Mouse (Mus musculus) midbrain, postnatal 0 days (tissue): ENCODE measurements around the gene Mpzl2. TPM values are rescaled to one million over a fixed set of nuclear protein-coding genes. Genes with fewer than 3 reads are reported as not detected.

Source experiments
- ATAC-seq: fragments of 200-750 bp; cut with Nextera tagmentation; 2 replicates; pipeline ENCODE4 v1.8.0; 2017; ENCODE audit warnings: moderate number of reproducible peaks, mild to moderate bottlenecking, moderate TSS enrichment, moderate library complexity; ENCODE audit not compliant: low FRiP score
- DNase-seq: peaks from one replicate; pipeline ENCODE4 v3.0.0-alpha.2; 2015; ENCODE audit warnings: low spot score
- H3K27ac ChIP-seq: fragments of 300-500 bp; sonication (generic); 2 replicates; pipeline ENCODE4 v1.5.1; 2014; ENCODE audit warnings: low read depth, mild to moderate bottlenecking, low read length, mixed read lengths
- H3K27me3 ChIP-seq: fragments of 300-500 bp; sonication (generic); 2 replicates; pipeline ENCODE4 v1.6.1; 2014; ENCODE audit warnings: low read length, control low read depth, mixed read lengths; ENCODE audit not compliant: insufficient read depth
- H3K36me3 ChIP-seq: fragments of 300-500 bp; sonication (generic); 2 replicates; pipeline ENCODE4 v1.6.1; 2014; ENCODE audit warnings: low read length, control low read depth, mixed read lengths; ENCODE audit not compliant: insufficient read depth
- H3K4me1 ChIP-seq: fragments of 300-500 bp; sonication (generic); 2 replicates; pipeline ENCODE4 v1.6.1; 2014; ENCODE audit warnings: mild to moderate bottlenecking, control low read depth, antibody characterized with exemption, low read length, mixed read lengths; ENCODE audit not compliant: insufficient read depth
- H3K4me2 ChIP-seq: fragments of 300-500 bp; sonication (generic); 2 replicates; pipeline ENCODE4 v1.6.1; 2014; ENCODE audit warnings: low read depth, mild to moderate bottlenecking, low read length, mixed read lengths; ENCODE audit not compliant: poor library complexity, severe bottlenecking
- H3K4me3 ChIP-seq: fragments of 300-500 bp; sonication (generic); 2 replicates; pipeline ENCODE4 v1.5.1; 2014; ENCODE audit warnings: low read depth, mild to moderate bottlenecking, low read length, moderate library complexity
- H3K9ac ChIP-seq: fragments of 300-500 bp; sonication (generic); replicated peaks from 2 replicates; pipeline ENCODE4 v1.6.1; 2014; ENCODE audit warnings: mild to moderate bottlenecking, low read length, moderate library complexity, mixed read lengths; ENCODE audit not compliant: poor library complexity, severe bottlenecking
- H3K9me3 ChIP-seq: fragments of 300-500 bp; sonication (generic); 2 replicates; pipeline ENCODE4 v1.6.1; 2016; ENCODE audit warnings: low read length, control low read depth
- CTCF ChIP-seq: IDR thresholded peaks from 2 replicates; pipeline ENCODE4 v1.5.1; 2016; ENCODE audit warnings: antibody characterized with exemption, mild to moderate bottlenecking
- WGBS: fragments of 180-500 bp; shearing (Covaris S2); extraction: QIAGEN DNeasy Blood & Tissue Kit; methylation state at CpG from one replicate; pipeline ENCODE4 v1.1.7; 2014; 5-methylcytosine and 5-hydroxymethylcytosine counted together
- polyA plus RNA-seq: library from polyadenylated mRNA; unstranded; fragments of >200 nt; fragmentation: Nextera tagmentation; extraction: Ambion mirVana; gene quantifications from 2 replicates; pipeline ENCODE4 v1.2.1, GENCODE M21; 2015
- total RNA-seq: library from RNA; depleted of rRNA; stranded (reverse); fragments of >200 nt; gene quantifications from 2 replicates; pipeline ENCODE4 v1.2.3, GENCODE M21; 2014

The Mpzl2 gene
- total and polyA plus RNA-seq, 2 experiments from 2014 or later = 3.1 to 4.0 TPM

DNA sequence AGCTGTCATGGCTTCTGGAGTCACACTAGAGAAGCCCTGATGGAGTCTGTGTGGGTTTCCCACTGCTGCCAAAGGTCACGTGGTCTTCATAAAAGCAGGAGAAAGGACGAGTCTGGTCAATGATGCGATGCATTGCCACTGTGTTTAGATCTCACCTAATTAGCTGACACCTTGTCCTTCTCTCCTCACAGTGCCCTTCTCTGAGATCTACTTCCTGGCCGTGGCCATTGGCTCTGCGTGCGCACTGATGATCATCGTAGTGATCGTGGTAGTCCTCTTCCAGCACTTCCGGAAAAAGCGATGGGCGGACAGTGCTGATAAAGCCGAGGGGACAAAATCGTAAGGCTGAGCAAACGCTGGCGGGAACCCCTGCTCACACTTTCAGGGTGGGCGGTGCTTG is 7.4 kb downstream of the Mpzl2 start:
- Histone ChIP-seq H3K4me3 (no peak overlapping the region), H3K4me1 (no peaks in the 10 kb centered on the region), H3K9me3 (no peaks in the 10 kb centered on the region), H3K4me2 (no peak overlapping the region), H3K36me3 (no peaks in the 10 kb centered on the region), H3K9ac (no peak overlapping the region), H3K27me3 (peaks cover 31% of the 10 kb centered on the region), H3K27ac (no peak overlapping the region)
- WGBS = 92% methylated on average over 16 of the region's 16 CpGs
- no peak for ATAC-seq
- DNase-seq = no peak
- TF ChIP-seq CTCF = no peak

DNA sequence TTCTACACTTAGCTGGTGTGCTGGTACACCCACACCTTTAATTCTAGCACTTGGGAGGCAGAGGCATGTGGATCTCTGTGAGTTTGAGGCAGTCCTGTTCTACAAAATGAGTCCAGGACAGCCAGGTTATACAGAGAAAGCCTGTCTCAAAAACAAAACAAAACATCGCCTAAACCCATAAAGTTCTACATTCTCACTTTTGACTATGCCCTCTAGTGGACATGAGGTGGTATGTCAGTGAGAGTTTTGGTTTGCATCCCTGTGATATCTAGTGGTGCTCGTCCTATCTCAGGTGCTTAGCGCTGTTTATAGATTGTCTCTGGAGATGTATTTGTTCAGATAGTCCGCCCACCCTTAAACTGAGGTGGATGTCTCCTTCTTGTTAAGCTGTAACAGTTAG is 8.9 kb downstream of the Mpzl2 start:
- peak; percentile 83 for TF ChIP-seq CTCF
- H3K9ac ChIP-seq = no peak overlapping the region
- DNase-seq = peak; percentile 38
- WGBS = 16% methylated on average over 4 of the region's 4 CpGs
- H3K27ac ChIP-seq = no peak overlapping the region
- no peak for ATAC-seq
- H3K36me3 ChIP-seq = no peaks in the 10 kb centered on the region
- H3K4me2 ChIP-seq = no peak overlapping the region
- H3K4me1 ChIP-seq = no peaks in the 10 kb centered on the region
- H3K9me3 ChIP-seq = no peaks in the 10 kb centered on the region
- peaks cover 23% of the 10 kb centered on the region for H3K27me3 ChIP-seq
- H3K4me3 ChIP-seq = no peak overlapping the region

DNA sequence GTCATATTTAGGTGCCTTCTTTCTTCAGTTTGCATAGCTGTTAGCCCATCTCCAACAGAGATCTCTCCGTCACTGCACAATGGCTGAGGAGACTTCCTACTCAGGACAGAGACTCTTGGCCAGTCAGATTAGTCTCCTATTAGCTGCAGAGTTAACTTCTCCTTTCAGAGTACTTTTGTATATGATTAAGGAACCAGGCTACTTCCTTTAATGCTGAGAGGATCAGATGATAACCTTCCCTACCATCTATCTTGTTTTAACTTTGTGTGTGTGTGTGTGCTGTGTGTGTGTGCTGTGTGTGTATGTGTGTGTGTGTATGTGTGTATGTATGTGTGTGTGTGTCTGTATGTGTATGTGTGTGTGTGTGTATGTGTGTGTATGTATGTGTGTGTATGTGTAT is 10.1 kb downstream of the Mpzl2 start:
- H3K4me2 ChIP-seq = no peak overlapping the region
- H3K27ac ChIP-seq = no peak overlapping the region
- TF ChIP-seq CTCF = no peak
- 83% methylated on average over 1 of the region's 1 CpGs for WGBS
- H3K9ac ChIP-seq = no peak overlapping the region
- no peak for ATAC-seq
- H3K4me1 ChIP-seq = no peaks in the 10 kb centered on the region
- H3K36me3 ChIP-seq = no peaks in the 10 kb centered on the region
- no peak for DNase-seq
- H3K9me3 ChIP-seq = no peaks in the 10 kb centered on the region
- H3K4me3 ChIP-seq = no peak overlapping the region
- H3K27me3 ChIP-seq = peaks cover 13% of the 10 kb centered on the region; the same call in 1 of the 2 replicates

DNA sequence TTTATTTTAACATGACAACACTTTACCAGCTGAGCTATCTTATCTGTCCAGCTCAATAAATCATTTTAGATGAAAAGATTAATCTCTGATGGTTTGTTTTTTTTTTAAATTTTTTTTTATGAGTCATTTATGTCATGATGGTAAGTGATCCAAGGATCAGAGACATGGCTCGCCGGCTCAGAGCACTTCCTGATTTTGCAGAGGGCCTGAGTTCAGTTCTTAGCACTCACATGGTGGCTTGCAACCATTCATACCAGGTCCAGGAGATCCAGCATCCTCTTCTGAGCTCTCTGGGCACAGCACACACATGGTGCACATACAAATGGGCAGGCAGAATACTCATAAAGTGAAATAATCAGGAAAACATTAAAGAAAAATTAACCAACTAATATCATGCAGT is 10.7 kb downstream of the Mpzl2 start:
- Histone ChIP-seq H3K4me3 (no peak overlapping the region), H3K27ac (no peak overlapping the region), H3K9ac (no peak overlapping the region), H3K36me3 (no peaks in the 10 kb centered on the region), H3K27me3 (peaks cover 13% of the 10 kb centered on the region; the same call in 1 of the 2 replicates), H3K4me1 (no peaks in the 10 kb centered on the region), H3K9me3 (no peaks in the 10 kb centered on the region), H3K4me2 (no peak overlapping the region)
- no peak for TF ChIP-seq CTCF
- WGBS = 92% methylated on average over 2 of the region's 2 CpGs
- DNase-seq (no peak), ATAC-seq (no peak)

DNA sequence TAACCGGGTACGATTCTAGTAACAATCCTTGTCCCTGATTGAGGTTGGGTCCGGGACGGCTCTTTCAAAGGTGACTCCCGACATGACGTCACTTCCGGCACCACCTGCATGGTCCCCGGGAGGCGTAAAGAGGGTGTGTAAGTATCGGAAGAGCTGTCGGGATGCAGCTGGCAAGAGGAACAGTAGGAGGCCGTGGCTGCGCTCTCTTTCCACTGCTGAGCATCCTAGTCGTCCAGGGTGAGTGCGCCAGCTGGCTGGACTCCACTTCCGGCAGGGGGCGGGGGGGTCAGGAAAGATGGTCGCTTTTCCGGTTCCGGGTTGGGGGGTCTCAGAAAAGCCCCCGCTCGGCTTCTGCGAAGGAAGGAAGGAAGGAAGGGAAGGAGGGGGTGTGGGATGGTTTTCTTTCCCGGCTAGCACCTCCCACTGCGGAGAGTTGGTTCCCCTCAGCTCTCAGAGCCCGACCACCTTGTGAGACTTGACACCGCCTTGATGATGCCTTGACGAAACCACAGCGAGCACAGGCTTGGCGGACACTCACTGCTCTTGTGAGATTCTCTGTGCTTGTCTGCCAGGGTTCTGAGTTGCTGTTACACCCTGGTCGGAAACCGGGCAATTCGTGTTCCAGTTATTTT is 15.6 kb downstream of the Mpzl2 start, which contains the start of gene Mpzl3:
Gene Mpzl3, plus strand, starts transcription at position 105 of the 632 bp plus-strand sequence.
- Histone ChIP-seq H3K9ac (peak within 1 kb of the TSS; percentile 75), H3K4me3 (peak within 1 kb of the TSS; percentile 58), H3K4me2 (peak within 1 kb of the TSS; percentile 44), H3K9me3 (no peaks in the 10 kb centered on the region), H3K36me3 (no peaks in the 10 kb centered on the region), H3K27ac (peak within 1 kb of the TSS; percentile 100), H3K27me3 (peaks cover 10% of the 10 kb centered on the region; the same call in 1 of the 2 replicates), H3K4me1 (no peaks in the 10 kb centered on the region)
- DNase-seq (peak; percentile 97), ATAC-seq (peak; percentile 98)
- peak; percentile 36 for TF ChIP-seq CTCF
- under 1% methylated on average over 33 of the region's 33 CpGs for WGBS

DNA sequence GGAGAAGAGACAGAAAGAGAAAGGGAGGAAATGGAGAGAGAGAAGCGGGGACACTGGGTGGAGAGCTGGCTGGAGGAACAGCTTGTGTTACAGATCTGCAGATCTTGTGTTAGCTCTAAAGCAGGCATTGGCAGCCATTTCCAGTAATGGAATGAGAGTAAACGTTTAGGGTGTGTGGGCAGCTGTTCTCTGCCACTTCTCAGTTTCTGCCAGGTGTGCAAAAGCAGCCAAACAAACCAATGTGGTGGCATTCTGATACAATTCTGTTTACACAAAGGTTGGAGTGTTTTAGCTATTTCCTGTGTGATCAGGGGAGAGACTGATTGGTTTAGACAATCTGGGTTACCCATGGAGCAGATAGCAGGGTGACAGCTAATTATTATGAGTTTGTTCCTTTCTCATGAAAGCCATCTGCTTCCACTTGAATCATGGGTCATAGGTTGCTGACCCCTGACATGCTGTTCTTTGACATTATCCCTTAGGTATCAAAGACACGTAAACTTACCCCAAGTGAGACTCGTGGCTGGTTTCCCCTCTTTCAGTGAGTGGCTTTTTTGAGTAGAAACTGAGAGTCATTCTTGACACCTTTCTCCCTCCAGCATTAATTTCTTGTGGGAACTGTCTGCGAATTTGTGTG is 18.8 kb downstream of the Mpzl2 start:
- Histone ChIP-seq H3K4me2 (no peak overlapping the region), H3K9ac (no peak overlapping the region), H3K4me1 (no peaks in the 10 kb centered on the region), H3K9me3 (no peaks in the 10 kb centered on the region), H3K36me3 (no peaks in the 10 kb centered on the region), H3K4me3 (no peak overlapping the region), H3K27ac (no peak overlapping the region), H3K27me3 (peaks cover 8% of the 10 kb centered on the region; the same call in 1 of the 2 replicates)
- DNase-seq (no peak), ATAC-seq (no peak)
- WGBS = 56% methylated on average over 5 of the region's 5 CpGs
- TF ChIP-seq CTCF = no peak
